Mouse (Mus musculus): ENCODE measurements around the gene Cdyl.

The Cdyl gene

DNA sequence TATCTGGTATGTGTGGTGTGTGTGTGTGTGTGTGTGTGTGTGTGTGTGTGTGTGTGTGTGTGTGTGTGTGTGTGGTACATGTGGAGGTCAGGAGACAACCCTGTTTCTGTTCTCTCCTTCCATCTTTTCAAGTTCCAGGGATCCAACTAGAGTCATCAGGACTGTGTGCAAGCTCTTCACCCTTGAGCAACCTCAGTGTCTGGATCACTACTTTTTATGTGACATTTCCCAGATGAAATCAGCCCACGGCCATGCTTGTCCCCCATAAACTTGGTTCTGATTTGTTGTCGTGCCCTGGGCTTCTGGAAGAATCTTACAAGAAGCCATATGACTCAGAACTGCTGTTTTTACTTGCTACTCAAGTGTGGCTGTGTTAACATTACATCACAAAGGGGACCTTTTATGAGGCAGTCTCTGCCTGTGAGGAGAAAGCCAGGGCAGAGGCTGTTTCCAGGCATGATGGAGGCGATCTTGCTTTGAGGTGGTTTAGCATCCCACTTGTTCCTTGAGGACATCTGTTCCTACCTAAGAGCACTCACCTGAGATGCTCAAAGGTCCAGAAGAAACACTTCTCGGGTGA is at the start of gene Cdyl:
Gene Cdyl, plus strand, starts transcription at position 428 of the 580 bp plus-strand sequence.
- DNase-seq (ENCODE audit: low spot score), result no peak

DNA sequence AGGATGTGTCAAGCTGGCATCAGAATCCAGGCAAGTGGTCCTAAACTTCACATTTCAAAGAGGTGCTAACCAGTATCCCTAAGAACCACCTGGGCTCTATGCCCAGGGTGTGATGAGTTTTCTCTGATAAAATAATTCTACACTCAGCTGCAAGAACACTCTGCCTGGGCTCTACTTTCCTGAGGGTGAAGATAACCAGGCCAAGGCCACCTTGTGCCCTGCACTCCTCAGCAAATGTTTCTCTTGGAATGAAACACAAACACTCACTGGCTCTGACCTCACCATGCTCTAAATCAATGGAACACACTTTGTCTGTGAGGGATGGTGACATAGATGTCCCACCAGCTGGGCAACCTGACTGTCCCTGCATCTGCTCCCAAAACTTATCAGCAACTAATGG is 48.9 kb upstream of the Cdyl start:
- no peak for DNase-seq (ENCODE audit: low spot score)

DNA sequence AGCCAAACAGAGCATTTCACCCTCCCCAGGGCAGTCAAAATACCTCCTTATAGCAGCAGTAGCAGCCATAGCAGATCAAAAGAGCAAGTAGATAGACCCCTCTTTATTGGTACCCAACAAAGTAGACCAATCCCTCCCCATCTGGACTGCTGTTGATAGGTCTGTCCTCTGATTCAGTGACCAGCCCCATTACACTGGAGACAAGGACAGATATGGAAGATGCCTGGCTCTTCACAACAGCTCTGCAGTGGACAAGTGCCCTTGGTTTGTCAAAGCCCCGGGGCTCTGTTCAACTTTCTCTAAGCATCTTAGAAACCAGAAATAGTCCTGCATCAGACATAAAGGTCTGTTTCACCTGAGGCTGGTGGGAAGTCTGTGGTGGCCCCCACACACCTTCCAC is 47.1 kb upstream of the Cdyl start:
- DNase-seq (ENCODE audit: low spot score), result no peak

DNA sequence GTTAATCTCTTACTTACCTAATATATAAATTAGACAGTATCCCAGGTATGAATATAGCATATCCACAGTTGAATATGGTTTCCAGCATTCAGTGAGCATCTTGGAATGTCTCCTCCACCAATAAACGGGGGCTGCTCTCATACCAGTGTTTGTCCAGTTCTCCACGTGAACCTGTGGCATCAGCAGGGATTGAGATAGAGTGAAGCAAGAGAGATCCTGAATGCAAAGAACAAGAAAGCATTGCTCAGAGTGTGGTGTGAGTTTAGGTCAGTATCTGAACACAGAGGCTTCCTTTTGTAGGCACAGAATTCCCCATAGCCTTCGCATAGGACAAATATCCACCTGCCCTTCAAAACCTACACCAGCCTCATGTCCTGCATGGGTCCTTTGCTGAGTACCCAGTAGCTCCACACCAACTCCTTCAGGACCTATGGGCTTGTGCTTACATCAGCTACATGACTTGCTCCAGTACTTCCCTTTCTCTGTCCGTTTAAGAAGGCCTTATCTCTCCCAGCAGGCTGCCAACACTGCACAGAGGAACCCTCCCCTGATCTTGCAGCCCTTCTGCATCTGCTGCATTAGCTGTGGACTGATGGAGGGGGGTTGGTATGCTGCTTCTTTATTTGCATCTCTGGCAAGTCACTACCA is 44.7 kb upstream of the Cdyl start:
- no peak for DNase-seq (ENCODE audit: low spot score)

DNA sequence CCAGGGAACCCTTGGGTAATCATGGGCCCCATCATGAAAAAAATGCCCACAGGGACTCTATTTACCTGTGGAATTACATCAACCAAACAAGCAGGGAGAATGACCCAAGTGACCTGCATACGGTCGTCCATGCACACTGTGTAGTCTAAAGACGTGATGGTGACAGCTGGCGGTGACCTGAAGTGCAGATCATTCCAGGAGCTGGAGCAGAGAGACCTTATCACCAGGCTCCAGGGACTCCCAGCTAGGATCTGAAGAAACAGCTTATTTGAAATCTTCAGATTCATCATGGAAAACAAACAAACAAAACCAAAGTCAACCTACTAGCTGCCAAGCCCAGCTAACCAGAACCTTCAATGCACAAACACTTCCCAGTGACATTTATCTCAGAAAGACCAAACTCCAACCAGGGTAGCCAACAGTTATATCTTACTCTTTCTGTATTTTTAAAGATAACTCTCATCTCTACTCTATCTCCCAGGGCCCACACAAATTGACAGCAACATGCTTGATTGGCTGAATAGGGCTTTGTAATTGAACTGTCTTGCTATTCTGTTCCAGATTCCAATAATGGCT is 43.0 kb upstream of the Cdyl start:
- DNase-seq (ENCODE audit: low spot score), result no peak

DNA sequence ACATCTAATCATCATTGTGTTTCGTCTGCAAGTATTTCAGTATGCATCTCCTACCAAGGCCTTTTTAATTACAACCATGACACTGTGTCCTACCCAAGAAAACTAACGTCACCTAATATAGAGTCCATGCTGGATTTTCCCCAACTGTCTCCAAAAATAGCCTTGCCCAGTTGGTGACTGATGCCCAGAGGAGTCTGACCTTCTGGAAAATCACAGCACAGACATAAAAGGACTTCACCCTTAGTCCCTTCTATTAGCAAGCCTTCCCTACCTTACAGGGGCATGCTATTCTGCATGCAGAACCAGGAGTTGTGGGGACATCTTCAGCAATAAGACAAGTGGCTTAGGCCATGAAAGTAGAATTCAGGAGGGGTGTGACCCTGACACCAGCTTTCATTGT is 40.3 kb upstream of the Cdyl start:
- no peak for DNase-seq (ENCODE audit: low spot score)

DNA sequence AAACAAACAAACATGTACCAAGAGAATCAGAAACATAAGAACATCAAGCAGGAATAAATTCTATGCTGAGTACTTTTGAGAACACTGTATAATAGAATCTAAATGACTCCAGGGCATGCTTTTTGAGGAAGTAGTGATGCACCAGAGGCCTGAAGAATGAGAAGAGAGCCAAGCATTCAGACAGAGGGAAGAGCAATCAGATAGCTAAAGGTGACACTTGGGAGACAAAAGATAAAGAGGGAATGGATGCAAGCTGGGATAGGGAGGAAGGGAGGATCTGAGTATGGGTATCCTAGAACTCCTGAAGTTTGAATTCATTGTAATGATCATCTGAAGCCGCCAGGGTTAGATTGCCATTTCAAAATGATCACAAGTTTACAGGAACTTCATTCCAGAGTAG is 38.9 kb upstream of the Cdyl start:
- no peak for DNase-seq (ENCODE audit: low spot score)

DNA sequence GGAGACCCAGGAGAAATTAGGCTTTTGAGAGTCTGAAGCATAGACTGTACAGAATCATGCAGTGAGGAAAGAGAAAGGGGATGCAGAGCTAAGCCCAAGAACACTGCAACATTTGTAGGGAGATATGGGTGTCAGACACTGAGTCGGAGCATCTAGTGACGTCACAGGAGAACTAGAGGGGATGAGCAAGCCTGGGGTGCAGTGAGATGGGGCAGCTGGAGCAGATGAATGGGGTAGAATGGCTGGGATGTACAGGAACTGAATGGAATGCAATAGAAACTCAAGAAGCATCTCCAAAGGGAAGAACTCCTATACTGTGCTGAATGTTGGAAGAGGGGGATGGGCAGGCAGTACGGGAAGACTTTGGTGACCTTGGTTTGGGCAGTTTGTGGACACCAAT is 34.8 kb upstream of the Cdyl start:
- no peak for DNase-seq (ENCODE audit: low spot score)

DNA sequence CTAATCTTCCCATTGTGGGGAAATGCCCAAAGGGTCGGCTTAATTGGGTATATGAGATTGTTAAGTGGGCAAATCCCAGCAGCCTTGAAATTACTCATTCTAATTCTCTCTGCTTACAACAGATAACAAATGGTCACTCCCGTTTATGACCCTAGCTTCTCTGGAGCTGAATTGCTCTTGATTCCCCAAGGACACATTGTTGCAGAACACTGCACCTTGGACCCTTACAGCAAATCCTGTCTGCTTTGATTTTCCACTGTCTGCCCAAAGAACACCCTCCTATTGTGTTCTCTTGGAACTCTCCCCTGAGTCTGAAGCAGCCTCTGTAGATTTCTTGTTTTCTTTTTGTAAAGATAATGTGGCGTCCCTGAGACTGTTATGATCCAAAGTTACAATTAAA is 34.1 kb upstream of the Cdyl start:
- DNase-seq (ENCODE audit: low spot score), result no peak

DNA sequence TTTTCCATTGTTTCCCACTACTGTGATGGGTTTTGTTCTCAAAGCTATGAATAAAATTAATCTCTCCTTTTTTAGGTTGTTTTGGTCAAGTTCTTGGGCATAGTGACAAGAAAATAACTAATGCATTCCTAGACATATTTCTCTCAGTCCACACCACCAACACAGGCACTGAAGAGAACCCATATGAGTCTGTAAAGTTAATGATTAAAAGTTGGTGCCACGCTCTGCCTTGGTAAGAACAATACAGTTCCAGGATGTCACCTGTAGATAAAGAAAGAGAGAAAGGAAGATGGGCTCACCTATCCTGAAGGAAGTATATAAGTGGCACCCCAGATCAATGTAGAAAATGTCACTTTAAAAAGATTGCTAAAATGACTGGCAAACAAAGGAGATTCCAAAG is 32.3 kb upstream of the Cdyl start:
- DNase-seq (ENCODE audit: low spot score), result no peak

DNA sequence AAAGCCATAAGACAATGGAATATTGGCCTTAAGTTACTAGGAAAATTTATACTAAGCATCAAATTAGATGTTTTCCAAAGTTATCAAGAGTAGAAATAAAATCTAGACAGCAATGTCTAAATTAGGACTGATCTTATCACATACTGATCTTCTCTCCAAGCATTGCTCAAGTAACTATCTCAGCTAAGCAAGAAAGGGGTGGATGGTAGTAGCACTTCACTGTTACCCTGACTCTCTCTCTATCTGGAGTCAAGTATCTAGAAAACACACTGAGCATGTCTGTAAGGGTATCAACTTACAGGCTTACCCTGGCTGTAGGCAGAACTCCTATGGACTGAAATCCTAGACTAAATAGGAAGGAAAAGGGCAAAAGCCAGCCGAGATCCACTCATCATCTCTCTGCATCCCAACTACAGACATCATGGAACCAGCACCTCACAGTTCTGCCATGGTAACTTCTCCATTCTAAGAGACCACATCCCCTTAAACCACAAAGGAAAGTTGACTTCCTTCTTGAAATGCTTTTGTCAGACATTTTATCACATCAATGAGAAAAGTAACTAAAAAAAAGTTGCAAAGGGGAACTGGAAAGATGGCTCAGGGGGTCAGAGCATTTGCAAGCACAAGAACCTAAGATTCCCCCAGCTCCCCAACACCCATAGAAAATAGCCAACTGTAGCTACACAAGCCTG is 12.4 kb upstream of the Cdyl start:
- DNase-seq (ENCODE audit: low spot score), result no peak

DNA sequence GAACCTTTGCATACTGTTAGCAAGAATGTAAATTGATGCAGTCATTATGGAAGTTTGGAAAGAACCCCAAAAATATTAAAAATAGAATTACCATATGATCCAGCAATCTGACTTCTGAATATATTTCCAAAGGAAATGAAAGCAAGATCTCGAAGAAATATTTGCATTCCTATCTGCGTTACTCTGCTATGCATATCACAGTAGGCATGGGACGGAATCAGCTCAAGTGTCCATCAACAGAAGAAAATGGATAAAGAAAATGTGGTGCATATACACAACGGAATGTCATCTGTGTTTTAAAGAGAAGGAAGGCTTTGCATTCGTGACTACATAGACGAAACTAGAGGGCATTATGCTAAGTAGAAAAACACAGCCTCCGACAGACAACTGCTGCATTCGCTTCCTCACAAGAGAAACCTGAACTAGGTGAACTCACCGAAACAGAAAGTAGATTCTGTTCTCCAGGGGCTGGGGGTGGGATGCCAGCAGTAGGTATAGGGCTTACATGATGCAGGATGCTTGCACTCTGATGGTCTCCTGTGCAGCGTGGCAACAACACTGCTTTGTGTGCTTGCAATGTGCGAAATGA is 9.3 kb upstream of the Cdyl start:
- no peak for DNase-seq (ENCODE audit: low spot score)

DNA sequence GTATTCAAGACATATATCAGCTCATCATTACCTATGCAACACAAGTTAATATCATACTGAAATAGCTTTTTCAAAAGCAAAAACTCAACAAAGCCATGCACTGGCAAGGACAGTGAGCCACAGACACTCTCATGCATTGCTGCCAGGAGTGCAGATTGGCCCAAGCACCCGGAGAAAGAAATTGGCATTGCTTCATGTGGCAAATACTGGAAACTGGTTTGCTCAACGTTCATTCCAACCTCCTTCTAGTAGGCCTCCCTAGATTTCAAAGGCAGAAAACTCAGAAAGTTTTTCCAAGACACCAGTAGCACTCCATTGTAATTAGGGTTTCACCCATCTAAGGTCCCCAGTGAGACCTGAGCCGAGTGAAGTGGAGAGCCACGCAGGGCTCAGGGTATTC is 6.8 kb upstream of the Cdyl start:
- DNase-seq (ENCODE audit: low spot score), result no peak

DNA sequence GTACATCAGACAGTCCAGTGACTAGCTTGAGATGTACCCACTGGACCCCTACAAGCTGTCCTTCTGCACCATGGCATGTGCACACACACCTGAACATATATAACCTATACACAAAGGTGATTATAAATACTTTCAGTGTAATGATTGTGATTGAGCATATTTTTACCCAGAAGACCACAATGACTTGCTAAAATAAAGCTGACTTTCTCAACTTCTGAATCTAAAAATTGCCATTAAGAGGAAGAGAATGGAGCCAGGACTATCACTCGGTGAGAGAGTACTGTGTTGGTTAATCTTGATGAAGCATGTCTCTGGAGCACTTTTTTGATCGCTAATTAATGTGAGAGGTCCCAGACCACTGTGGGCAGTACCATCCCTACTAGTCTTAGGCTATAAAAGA is 2.8 kb upstream of the Cdyl start:
- no peak for DNase-seq (ENCODE audit: low spot score)

DNA sequence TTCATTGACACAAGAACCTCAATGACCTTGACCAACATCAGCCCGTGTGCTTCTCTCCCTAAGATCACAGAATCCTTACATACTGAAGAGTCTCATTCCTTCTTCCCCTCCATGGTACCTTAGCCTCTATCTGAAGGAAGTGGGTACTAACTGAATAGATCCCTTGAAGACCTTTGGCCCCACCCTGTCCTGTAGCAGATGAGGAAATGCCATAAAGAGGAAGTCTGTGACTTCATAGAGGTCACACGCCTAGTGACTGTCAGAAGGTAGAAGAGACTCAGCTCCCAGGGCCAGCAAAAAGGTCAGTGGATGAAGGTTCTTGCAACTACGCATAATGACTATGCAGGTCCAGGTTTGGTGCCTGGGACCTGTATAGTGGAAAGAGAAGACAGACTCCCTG is 5.8 kb downstream of the Cdyl start:
- DNase-seq (ENCODE audit: low spot score), result no peak

DNA sequence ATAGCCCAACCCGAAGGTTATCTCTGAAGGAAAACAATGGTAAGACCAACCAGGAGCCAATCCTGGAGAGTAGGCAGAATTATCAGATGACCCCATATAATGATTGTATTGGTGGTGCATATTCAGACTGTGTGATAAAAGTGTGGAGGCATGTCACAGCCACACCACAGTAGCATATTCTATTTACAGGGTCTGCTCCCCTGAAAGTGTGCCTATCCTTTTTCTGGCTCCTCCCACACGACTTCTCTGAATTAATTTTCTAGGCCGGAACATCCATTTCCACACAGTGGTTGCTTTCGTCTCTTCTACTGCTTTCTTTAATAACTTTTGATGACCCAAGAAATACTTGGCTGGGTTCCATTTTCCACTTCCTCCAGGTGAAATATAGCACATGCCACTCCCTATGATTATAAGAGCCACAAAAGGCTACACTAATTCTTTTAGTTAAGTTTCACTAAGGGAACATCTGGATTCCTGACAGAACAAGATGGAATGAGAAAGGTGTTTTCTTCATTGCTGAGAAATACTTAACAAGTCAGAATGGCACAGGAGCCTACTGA is 10.4 kb downstream of the Cdyl start:
- no peak for DNase-seq (ENCODE audit: low spot score)

DNA sequence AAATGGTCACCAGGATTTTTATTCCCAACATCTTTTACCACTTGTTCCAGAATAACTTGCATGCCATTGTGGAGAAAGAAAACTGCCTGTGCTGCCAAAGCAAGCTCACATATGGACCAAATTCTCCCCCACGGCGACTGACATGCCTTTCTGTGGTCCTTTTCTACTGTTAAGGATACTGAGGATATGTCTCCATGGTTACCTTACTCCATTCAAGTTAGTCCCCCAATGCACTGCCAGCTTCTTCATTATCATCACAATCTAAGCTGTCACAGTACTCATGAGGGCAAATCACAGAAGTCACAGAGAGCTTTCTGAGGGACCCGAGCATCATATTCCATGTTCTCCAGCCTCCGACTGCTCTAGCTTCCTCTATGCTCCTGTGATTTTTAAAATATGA is 11.2 kb downstream of the Cdyl start:
- no peak for DNase-seq (ENCODE audit: low spot score)

DNA sequence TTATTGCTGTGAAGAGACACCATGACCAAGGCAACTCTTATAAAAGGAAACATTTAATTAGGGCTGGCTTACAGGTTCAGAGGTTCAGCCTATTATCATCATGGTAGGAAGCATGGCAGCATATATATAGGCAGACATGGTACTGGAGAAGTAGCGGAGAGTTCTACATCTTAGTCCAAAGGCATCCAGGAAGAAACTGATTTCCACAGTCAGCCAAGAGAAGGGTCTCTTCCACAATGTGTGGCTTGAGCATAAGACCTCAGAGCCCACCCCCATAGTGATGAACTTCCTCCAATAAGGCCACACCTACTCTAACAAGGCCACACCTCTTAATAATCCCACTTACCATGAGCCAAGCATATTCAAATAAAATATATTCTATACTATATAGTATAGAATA is 17.3 kb downstream of the Cdyl start:
- DNase-seq (ENCODE audit: low spot score), result no peak

DNA sequence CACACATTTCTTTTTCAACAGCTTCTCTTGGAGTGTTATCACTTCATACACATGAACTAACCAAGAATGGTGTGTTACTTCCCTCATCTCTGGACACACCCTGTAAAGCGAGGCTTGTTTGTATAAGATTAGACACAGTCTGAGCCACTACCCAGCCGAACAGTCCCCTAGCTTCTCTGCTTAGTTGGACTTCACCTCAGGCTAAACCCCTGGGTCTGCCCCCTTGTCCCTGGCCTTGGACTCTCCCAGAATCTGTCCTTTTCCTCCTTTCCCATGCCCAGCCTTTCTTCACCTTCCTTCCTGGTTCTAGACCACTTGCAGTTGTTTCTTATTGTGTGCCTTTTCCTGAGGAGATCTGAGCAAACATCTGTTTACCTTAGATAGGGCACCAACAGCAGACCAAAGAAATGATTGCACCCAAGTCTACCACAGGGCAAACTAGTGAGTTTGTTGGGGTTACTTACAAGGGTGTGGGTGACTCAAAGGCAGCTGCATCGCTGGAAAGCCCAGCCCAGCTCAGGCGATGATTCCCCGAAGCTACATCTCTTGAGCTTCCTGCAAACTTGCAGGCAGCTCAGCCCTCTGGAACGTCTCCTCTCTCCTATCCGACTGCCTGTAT is 17.9 kb downstream of the Cdyl start:
- no peak for DNase-seq (ENCODE audit: low spot score)

DNA sequence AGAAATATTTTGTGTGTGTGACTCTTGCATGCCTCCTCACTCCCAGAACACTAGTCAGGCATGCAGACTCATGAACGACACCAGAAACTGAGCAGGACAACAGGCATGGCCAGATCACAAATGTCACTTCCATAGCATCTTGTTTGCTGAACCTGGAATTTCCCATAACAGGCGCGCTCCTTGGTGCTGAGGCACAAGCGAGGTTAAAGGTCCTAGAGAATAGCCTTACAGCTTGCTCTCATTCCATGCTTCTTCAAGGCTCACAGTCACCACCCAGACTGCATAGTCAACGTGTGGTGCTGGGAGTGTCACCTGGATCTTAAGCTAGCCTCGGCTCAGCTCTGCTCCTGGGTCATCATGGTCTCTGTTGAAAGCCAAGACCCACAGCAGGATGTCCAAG is 19.1 kb downstream of the Cdyl start:
- no peak for DNase-seq (ENCODE audit: low spot score)

DNA sequence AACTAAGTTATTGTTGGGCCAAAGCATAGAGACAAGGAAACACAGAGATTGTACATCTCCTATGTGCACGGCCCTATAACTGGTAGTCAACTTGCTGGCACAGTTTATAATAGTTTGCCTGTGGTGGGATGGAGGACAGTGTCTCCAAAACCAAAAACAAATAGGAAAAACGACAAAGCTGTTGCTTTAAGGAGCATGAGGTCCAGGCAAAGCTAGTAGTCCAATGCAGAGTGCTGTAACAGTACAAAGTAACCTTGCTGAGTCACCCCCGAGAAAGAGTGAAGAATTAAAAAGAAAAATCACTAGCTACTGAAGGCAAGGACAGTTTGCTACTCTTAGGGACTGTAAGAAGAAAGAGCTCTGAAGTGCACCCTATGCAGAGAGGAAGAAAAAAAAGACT is 21.7 kb downstream of the Cdyl start:
- DNase-seq (ENCODE audit: low spot score), result no peak

DNA sequence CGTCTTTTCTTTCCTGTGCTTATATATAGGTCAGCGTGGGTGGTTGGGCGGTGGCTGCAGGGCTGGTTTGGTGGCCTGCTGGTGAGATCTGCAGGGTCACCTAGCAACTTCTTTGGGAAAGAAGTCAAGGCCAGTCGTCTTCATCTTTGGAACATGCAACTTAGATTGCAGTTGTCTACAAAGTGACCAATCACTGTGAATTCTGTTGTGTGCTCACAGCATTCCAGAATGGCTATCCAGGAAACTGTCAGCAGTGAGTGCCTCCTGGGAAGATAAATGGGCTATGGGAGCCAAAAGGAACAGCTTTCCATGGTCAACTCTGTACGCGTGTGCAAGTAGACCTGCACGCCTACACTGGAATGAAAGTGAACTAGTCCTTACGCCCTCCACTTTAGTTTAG is 26.6 kb downstream of the Cdyl start:
- DNase-seq (ENCODE audit: low spot score), result no peak
